8 mouse cellular contexts compared by ENCODE assay signal in genomic region chr4:110286371-110286781, GRCm38 (mm10).
A peak's percentile ranks its signal among the peaks of the same experiment; 100 is the strongest.
DNase-seq lines count a peak whose midpoint lies in the region; ATAC-seq and TF ChIP-seq lines count a peak whose summit lies in the region.
"Had no signal": no experiment of that assay in that cellular context is flagged by ENCODE, and none has a peak within 500 bp of the region (broad histone marks: within the 10 kb centered on the region; RNA-seq: fewer than 3 reads in every experiment).

No protein-coding gene starts in this region.

- TF ChIP-seq CTCF in midbrain, postnatal 0 days (IDR thresholded peaks at IDR 0.05), result no peak

- H3K4me2 ChIP-seq in forebrain, embryonic 15.5 days (replicated peaks), result peak overlapping the region; percentile 60
- H3K4me2 ChIP-seq in midbrain, postnatal 0 days (ENCODE audit: low read depth, low read length, poor library complexity, severe bottlenecking), result peak overlapping the region; percentile 47

- H3K4me1 ChIP-seq in forebrain, embryonic 15.5 days, result peaks cover 44% of the 10 kb centered on the region
- no peaks in the 10 kb centered on the region for H3K4me1 ChIP-seq in midbrain, postnatal 0 days (ENCODE audit: insufficient read depth, low read length)

- H3K4me3 ChIP-seq in forebrain, embryonic 15.5 days, result peak overlapping the region; percentile 53
- peak overlapping the region; percentile 61 for H3K4me3 ChIP-seq in midbrain, postnatal 0 days (ENCODE audit: low read depth, low read length)

- WGBS in forebrain, embryonic 15.5 days, result 8% methylated on average over 9 of the region's 9 CpGs
- 11% methylated on average over 9 of the region's 9 CpGs for WGBS in midbrain, postnatal 0 days

- H3K27ac ChIP-seq in forebrain, embryonic 15.5 days (replicated peaks), result peak overlapping the region; percentile 87
- peak overlapping the region; percentile 88 for H3K27ac ChIP-seq in midbrain, postnatal 0 days (ENCODE audit: low read depth, low read length)
- H3K27ac ChIP-seq: liver, embryonic 14.5 days had no signal

- peak overlapping the region; percentile 58 for H3K9ac ChIP-seq in forebrain, embryonic 15.5 days (replicated peaks)
- peak overlapping the region; percentile 66 for H3K9ac ChIP-seq in midbrain, postnatal 0 days (replicated peaks; ENCODE audit: low read length, poor library complexity, severe bottlenecking)
- H3K9ac ChIP-seq: liver, embryonic 14.5 days had no signal

- ATAC-seq in forebrain, embryonic 15.5 days (replicated peaks), result peak; percentile 59
- peak; percentile 49 for ATAC-seq in midbrain, postnatal 0 days (ENCODE audit: low FRiP score)

- H3K9me3 ChIP-seq in forebrain, embryonic 15.5 days, result no peaks in the 10 kb centered on the region
- no peaks in the 10 kb centered on the region for H3K9me3 ChIP-seq in midbrain, postnatal 0 days (ENCODE audit: low read length)

- no peaks in the 10 kb centered on the region for H3K27me3 ChIP-seq in forebrain, embryonic 15.5 days
- no peaks in the 10 kb centered on the region for H3K27me3 ChIP-seq in midbrain, postnatal 0 days (ENCODE audit: insufficient read depth, low read length)

- no peaks in the 10 kb centered on the region for H3K36me3 ChIP-seq in forebrain, embryonic 15.5 days
- H3K36me3 ChIP-seq in midbrain, postnatal 0 days (ENCODE audit: insufficient read depth, low read length), result no peaks in the 10 kb centered on the region

- DNase-seq in T-cell, adult 2 months (ENCODE audit: low spot score), result peak; percentile 22
- peak; percentile 71 for DNase-seq in cerebellum, adult 11-12 months
- DNase-seq in layer of hippocampus, postnatal 10 days (ENCODE audit: low spot score in 2 of 2), result peak; percentile 44 to 50
- peak; percentile 72 for DNase-seq in midbrain, postnatal 0 days (ENCODE audit: low spot score)
- DNase-seq in ovary, postnatal 14 days (ENCODE audit: low spot score), result no peak
- DNase-seq in gastrocnemius, postnatal 4 days (ENCODE audit: low spot score in 2 of 2), result no peak

Comparison
In these comparisons a context has a peak if more than half of its experiments do, and no peak if none do; other contexts are left out.
1. DNase-seq: peak in T-cell, adult 2 months (single experiment), cerebellum, adult 11-12 months (single experiment), layer of hippocampus, postnatal 10 days (2 of 2) and midbrain, postnatal 0 days (single experiment); none in ovary, postnatal 14 days (single experiment) and gastrocnemius, postnatal 4 days (0 of 2).